Mouse (Mus musculus) retina, embryonic 14.5 days (tissue): Measurements from ENCODE around the gene Man1a.

Experiments
- DNase-seq: peaks from one replicate; pipeline ENCODE4 v3.0.0-alpha.2; 2015; ENCODE audit warnings: low spot score

Gene Man1a

DNA sequence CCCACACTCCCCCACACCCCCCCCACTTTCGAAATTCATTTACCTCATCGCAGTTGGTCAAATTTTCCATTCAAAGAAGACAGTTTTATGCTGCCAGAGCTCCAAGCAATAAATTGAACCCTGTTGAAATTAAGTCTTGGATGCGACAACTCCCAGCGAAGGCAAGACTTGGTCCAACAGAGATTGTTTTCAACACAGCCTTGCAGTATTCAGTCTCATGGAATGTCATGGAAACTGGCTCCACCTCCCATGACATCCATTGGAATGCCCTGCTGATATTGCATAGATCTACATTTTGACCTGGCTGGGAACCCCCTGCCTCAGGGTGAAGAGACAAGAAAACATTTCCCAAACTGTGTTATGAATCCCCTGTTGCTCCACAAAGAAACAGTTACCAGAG, at the start of gene Man1a:
Man1a (minus strand) TSS at position 190 of the 400 bp plus-strand sequence.
- DNase-seq: peak; percentile 20

DNA sequence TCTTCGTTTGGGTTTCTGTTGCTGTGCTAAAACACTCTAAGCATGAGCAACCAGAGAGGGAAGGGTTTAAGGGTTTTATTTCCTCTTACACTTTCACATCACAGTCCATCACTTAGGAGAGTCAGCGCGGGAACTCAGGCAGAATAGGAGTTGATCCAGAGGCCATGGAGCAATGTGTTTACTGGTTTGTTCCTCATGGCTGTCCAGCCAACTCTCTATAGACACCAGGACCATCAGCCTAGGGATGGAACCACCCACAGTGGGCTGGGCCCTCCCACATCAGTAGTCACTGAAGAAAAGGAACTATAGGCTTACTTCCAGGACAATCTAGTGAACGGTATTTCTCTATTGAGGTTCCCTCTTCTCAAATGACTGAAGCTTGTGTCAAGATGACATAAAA, 45.4 kb upstream of the Man1a start:
- DNase-seq: no peak

DNA sequence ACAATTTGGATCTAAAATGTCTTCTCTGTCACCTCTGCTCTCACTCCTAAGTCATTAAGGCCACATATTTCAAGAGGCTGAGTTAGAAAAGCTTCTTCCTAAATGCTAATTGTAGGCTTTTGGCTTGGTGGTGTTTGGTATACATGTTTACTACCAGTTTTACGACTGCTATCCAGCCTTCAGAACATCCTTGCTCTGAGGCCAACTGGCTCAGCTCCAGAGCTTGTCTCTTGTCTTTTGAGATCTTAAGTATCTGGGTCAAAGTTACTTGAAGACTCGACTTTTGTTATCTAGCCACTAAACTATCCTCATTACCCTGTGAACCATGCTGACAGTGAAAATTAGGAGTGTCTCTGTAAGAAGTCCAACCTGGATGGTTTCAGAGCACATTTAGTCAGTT, 44.0 kb upstream of the Man1a start:
- DNase-seq: no peak

DNA sequence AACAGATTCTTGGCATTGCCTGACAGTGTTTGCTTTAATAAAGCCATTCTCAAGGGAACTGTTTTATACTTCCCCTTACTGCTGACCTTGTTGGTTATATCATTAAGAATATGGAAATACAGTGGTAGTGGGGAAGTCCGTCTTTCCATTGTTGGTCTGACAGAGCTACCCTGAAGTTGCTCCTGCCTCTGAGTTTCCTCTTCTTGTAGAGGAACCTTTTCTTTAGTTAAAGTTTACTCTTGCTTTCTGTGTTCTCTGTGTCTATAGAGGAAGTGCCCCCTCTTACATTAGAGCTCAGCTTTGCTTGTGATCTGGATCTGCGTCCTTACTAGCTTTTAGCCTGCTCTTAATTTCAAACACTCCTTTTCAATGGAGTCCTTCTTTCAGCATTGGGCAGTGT, 42.9 kb upstream of the Man1a start:
- DNase-seq: no peak

DNA sequence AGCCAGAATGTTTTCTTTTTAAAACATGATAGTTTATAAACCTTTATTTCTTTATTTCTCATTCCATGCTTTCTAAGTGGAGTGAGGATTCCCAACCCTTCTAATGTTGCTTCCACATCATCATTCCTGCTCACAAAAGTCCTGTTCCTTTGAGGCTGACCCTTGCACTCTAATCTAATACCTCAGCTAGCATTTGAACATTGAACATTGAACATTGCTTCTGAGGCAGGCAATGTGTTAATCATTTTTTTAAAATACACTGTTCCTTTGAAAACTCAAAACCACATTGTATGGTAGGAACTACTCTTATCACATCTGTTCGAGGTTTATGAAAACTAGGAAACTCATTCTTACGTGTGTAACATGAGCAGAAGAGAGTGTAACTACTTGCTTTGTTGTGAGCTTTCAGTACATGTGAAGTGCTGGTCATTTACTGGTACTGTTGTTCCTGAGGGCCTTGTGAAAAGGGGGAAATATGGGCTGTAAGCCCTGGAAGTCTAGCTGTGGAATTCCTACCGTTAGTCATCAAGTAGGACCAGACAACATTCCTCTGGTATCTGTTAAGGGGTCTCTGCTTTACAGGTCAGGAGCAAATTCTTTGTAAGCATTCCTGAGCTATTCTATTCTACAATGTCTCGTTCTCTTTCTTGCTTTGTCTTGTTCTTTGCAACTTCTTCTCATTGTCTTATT, 42.0 kb upstream of the Man1a start:
- no peak for DNase-seq

DNA sequence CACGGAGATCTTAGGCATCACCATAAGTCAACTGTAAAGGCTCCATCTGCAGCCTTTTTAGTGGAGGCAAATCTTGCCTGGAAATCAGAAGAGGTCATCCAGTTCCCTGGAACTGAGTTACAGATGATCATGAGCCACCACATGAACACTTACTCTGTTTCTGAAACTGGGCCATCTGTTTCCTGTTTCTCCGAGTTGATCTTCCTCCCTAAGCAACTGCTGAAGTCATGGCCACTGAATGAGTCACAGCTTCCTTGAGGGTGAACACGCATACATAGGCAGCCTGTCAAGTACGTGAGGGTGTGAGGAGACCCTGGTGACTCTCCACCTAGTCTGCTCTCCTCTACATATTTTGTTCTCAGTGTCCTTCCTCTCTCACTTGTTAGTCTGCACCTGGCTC, 41.4 kb upstream of the Man1a start:
- no peak for DNase-seq

DNA sequence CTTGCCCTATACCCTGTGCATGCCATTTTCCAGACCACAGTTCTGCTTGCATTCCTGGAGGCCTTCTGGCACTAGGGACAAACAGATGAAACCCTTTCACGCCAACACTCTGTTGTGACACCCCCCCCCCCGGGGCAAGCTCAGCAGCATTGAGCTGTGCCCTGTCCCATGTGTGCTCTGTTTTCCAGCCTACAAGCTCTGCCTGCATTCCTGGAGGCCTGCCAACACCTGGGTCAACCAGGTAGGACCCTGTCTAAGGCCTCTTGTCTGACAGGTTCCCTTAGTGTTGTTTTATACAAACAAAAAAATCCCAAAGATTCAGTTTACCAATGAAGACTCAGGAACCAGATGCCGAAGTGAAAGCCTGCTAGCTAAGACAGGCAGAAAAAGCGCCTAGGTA, 27.3 kb upstream of the Man1a start:
- DNase-seq: no peak

DNA sequence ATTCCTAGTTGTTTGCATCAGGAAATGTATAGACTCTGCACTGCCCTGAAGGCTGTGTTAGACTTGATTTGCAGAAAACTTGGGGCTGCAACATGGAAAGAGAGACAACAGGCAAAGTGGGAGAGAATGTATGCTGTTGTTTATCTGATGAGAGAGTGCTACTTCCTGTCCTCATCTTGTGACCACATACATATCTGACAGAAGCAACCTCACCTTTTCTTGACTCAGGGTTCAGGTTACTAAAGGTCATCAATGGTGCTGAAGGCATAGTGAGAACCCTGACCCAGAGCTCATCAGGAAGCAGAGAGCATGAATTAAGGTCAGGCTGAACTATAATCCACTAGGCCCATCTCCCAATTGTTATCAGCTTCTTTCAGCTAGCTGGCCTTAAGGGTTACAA, 15.7 kb upstream of the Man1a start:
- no peak for DNase-seq

DNA sequence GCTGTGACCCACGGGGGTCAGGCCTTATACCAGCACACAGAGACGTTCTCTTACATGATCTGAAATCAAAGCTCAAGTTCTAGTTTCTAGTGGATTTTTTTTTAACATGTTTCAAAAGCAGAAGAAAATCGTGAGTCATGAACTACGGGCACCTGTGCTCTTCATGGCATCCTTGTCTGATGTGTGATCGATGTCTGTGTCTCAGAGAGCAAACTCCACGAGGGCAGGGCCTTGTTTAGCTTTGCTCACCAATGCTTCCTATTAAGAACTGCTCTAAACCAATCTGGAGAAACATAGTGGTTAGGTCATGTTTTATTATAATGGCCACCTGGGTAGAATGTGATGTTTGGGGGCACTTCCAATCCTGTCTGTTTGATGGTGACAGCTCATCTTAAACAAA, 13.5 kb upstream of the Man1a start:
- no peak for DNase-seq

DNA sequence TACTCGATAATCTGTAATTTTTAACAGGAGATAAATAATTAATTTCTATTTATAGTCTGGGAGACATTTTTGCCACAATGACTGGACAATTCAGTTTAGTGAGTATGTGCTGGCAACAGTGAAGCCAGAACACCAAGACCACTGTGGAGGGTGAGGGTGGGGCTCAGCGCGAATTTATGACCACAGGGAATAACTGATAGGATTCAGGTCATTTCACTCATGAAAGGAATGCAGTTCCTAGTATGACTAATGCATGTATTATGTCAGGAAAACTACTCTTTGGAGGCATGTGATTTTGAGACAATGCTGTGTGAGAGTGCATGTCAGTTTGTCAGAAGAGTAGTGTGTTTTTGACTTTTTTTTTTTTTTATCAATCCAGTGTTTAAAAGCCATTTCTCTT, 10.9 kb upstream of the Man1a start:
- DNase-seq: no peak

DNA sequence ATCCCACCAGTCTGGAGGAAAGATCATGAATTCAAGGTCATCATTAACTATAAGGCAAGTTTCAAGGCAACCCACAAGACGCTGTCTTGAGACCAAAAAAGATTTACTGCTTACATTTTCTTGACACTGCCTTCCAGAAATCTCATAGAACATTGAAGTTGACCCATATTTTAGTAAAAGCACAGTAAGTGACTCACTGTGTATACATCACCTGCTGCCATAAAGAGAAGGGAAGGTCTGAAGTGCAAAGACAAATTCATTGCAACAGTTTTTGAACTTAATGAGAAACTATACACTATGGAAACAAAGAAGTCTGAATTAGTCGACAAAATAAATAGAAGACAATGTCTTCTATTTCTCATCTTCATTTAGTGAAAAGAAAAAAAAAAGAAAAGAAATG, 8.7 kb upstream of the Man1a start:
- no peak for DNase-seq

DNA sequence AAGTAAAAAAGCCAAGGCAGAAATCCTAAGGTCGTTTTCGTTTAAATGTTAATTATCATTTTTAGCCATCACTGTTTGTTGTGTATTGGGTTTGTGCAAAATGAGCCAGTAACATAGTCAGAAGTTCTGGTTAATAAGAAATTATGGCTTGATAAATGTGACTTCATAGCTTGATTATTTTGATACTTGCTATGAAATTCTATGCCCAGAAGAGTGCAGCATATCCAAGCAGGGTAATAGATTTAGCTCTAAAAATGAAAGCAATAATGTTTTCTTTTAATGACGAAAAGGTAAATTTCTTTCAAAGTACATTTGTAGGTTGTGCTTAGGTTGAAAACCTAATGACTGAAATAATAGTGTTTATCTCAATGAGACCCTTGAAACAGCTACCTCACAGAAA, 596 bp upstream of the Man1a start:
- no peak for DNase-seq

DNA sequence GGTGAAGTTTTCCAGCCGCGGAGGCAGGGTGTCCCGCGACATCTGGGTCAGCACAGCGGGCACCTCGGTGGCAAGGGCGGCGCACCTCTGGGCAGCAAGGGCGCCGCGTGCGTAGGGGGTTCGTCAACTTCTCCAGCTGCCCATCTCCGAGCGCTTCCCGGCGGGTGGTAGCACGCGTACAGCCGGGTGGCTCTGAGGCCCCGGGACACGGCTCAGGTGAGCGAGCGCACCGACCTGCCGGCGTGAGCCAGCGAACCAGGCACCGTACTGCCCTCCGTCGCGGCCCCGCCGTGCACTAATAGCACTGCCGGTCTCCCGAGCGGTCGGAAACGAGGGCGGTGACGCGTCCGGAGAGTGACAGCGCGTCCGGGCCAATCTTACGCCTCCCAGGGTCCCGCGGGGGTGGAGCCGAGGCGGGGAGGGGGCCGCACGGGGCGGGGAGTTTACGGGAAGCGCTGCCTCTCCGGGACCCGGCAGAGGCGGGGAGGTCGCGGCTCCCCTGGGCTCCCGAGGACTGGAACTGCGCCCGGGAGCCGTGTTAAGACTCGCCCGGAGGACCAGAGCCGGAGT, 883 bp downstream of the Man1a start:
- DNase-seq: peak; percentile 86

DNA sequence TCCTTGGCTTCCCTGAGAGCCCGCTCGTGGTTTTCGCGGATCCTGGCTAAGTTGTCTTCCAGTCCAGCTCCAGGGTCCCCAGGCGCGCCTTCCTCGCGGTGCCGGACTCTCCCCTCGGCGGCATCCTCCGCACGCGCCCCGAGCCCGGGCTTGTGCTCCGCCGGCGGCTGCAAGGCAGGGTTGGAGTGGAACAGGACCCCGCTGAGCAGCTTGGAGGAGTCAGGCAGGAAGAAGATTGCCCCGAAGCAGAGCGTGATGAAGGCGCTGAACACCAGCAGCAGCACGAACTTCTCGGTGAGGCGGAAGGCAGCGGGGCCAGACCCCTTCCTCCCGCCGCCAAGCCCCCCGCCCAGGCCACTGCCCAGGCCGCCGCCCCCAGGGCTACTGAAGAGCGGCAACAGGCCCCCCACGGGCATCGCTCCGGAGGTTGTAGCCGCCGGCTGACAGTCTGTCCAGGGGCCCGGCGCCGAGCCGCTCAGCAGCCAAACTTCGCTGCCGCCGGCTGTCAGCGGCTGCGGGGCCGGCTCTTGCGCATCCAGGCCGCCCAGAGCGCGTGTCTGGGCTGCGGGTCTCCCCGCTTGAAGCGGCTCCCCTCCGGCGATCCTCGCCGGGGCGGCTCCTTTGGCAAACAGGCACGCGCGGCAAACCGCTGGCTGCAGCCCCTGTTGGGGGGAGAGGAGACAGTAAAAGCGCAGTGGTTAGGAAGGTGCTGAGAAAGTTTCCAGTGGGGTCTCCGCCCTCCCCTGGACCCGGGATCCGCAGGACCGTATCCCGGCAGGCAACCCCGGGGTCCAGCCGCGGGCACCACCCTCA, 1.6 kb downstream of the Man1a start:
- peak; percentile 61 for DNase-seq

DNA sequence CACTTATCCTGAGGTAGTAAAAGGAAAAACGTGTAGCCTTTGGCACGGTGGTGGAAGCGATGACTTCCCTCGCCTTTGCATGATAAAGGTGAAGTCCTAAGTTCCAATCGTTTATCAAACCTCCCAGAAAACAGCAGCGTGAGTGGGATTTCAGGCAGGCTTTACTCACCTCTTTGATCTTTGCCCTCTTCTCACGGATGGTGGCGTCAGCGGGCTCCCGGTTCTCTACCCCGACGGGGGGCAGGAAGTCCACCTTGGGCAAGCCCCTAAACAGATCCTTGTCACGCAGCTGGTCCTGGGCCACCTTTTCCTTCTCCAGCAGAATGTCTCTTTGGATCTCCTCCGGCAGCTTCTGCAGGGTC, 2.2 kb downstream of the Man1a start:
- DNase-seq: peak; percentile 16

DNA sequence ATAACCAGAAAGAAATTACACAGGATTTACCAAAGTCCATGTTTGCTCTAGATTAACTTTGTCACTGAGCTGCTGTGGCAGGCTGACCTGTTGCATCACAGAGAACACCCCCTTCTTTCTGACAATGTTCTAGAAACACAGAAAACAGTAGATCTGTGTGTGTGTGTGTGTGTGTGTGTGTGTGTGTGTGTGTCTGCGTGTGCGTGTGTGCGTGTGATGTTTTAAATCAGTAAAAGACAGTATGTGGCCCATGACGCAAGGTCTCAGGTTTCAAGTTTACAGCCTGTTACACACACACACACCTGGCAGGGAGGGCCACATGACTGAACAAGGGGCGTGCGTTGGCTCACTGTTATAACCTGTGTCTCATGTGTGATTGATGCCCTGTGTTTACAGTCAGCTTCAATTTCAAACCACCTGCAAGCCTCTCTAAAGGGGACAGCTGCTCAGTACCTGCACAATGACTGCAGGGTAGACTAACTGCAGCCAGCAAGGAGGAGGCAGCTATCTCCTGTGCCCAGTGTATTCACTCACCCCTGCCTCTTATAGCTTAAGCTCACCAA, 2.7 kb downstream of the Man1a start:
- DNase-seq: no peak

DNA sequence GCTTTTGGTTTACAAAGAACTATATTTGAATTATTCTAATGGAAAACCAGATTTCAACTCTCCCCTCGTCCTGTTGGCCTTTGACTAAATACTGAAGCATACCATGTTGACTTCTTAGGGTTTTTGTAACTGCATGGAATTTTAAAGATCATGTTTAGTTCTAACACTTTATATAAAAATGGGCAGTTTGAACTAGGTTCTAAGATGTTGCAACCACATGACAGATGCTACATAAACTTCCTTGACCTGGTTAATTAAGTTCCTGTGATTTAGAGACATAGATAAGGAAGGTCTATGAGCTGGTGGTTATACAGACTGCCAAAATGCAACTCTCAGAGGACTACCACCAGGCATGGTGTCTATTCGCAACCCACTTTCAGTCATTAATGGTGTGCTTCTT, 4.1 kb downstream of the Man1a start:
- DNase-seq: no peak

DNA sequence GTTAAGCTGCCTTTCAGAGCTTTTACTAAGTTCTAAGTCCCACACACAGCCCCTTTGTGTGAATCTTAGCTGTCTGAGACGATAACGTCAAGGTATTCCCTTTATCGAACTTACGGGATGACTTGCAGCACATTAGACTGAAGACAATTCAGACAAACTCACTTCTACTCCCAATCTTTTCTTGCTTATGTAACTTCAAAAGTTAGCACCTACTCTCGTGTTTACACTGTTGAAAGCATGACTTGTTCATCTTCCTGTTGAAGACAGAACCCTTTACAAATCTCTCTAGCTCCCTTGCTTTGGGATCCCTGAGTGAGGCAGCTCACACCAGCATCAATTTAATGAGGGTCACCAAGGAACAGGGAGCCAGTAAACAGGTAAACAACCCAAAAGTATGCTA, 5.9 kb downstream of the Man1a start:
- DNase-seq: no peak

DNA sequence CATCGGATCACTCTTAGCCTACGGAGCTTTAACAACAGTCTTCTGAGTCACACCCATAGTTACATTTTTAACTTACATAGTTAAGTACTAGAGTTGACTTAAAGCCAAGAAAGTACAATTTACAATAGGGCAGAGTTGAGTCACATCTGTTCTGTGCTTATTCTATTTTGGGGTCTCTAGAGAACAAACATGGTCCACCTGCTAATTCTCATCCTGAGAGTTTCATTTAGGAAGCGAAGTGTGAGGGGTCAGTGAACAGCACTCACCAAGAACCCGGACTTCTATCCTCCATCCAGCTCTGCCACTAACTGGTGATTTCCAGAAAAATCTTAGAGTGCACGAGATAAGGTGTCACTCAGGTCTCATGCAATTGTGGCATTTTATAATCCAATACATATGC, 7.0 kb downstream of the Man1a start:
- DNase-seq: no peak

DNA sequence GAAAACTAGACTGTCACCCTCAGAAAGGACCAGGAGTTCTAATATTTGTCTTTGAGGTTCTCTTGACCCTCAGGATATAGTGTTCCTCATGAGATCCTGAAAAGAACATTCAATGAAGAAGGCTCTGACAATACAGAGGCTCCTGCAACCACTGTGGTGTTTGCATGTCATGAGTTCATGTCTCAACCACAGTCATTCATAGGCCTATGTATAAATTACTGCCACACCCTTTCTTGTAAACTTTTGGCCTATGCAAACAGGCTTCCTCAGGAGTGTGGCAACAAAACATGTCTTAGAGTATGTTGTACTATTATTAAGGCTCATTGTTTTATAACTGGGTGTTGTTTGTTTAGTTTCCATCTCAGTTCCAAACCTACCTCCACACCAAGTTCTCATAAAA, 9.7 kb downstream of the Man1a start:
- DNase-seq: no peak

DNA sequence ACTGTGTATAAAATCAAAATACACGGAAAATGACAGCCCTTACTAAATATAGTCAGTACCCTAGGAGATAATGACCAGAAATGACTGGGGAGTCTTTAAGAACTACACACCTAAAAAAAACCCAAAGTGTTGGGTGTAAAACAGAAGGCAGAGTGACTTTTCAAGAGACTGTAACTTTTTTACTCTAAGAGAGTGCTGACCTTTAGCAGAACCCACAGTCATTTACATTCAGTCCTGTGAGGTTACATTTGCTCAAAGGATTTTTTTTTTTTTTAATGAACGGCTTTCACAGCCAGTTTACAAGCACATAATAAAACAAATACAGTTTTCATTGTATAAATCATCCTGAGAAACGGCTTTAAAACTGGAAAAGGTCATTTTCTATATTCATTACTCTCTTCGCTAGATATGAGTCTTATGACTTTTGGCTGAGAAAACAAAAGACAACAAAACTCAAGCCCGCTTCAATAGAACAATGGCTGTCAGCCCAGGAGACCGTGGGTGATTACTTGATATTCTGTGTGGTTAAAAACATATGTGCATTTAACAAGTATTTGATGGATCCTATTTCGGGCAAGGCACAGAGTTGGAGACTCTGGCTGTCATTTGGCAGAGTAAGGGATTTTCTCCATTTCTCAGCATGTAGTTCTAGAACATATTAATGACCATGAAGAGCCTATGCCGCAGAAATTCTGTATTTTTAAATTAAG, 12.7 kb downstream of the Man1a start:
- no peak for DNase-seq

DNA sequence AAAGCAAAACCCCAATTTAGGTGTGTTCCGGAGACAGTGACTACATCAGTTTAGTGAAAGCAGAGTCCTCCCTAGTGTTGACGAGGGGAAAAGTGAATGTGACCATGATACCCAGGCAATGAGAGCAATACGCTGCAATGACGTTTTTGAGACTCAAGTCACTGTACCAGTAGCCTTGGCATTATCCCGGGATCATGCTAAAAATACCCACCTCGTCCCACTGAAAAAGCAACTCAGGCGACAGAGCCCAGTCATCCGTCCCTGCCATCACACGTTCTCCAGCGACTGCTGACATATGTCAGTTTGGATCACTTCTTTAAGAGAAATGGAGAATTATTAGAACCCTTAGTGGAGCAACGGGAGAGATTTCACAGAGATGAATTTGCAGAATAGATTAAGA, 13.6 kb downstream of the Man1a start:
- DNase-seq: no peak

DNA sequence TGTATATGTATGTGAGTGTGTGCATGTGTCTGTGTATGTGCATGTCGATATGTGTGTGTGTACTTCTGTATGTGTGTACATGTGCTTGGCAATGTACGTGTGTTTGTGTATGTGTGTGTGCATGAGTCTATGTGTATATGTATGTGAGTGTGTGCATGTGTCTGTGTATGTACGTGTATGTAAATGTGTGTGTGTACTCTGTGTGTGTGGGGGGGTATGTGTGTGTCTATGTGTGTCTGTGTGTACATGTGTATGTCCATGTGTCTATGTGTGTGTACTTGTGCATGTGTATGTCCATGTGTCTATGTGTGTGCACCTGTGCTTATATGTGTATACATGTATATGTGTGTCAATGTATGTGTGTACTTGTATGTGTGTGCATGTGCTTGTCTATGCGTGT, 15.2 kb downstream of the Man1a start:
- DNase-seq: no peak
